Mouse (Mus musculus) midbrain, embryonic 12.5 days (tissue): ENCODE results near the gene Tspan12. TPM values are rescaled to one million over a fixed set of nuclear protein-coding genes. Genes with fewer than 3 reads are reported as not detected.
A peak's percentile ranks its signal among the peaks of the same experiment; 100 is the strongest.
"Not testable (repeated sequence)": the region's sequence is repeated elsewhere in the genome, so short reads cannot be mapped to it uniquely, and the experiment has no call there.

Experiments
- ATAC-seq: fragments of 200-750 bp; cut with Nextera tagmentation; 2 replicates; pipeline ENCODE4 v1.8.0; 2017; ENCODE audit warnings: low read depth, moderate TSS enrichment, moderate library complexity; ENCODE audit not compliant: low FRiP score
- H3K27ac ChIP-seq: fragments of 300-500 bp; sonication (generic); replicated peaks from 2 replicates; pipeline ENCODE4 v1.5.1; 2016; ENCODE audit warnings: mild to moderate bottlenecking
- H3K27me3 ChIP-seq: fragments of 300-500 bp; sonication (generic); 2 replicates; pipeline ENCODE4 v1.6.1; 2016; ENCODE audit warnings: mild to moderate bottlenecking
- H3K36me3 ChIP-seq: fragments of 300-500 bp; sonication (generic); 2 replicates; pipeline ENCODE4 v1.6.1; 2016
- H3K4me1 ChIP-seq: fragments of 300-500 bp; sonication (generic); 2 replicates; pipeline ENCODE4 v1.6.1; 2016
- H3K4me2 ChIP-seq: fragments of 300-500 bp; sonication (generic); replicated peaks from 2 replicates; pipeline ENCODE4 v1.6.1; 2016; ENCODE audit warnings: mild to moderate bottlenecking, moderate library complexity
- H3K4me3 ChIP-seq: fragments of 300-500 bp; sonication (generic); 2 replicates; pipeline ENCODE4 v1.5.1; 2016; ENCODE audit warnings: mild to moderate bottlenecking
- H3K9ac ChIP-seq: fragments of 300-500 bp; sonication (generic); replicated peaks from 2 replicates; pipeline ENCODE4 v1.6.1; 2016; ENCODE audit warnings: mild to moderate bottlenecking, moderate library complexity
- H3K9me3 ChIP-seq: fragments of 300-500 bp; sonication (generic); 2 replicates; pipeline ENCODE4 v1.6.1; 2016; ENCODE audit warnings: mild to moderate bottlenecking
- WGBS: fragments of 180-500 bp; shearing (Covaris S2); methylation state at CpG from one replicate; pipeline ENCODE4 v1.1.7; 2016; 5-methylcytosine and 5-hydroxymethylcytosine counted together
- polyA plus RNA-seq: library from polyadenylated mRNA; unstranded; fragments of >200 nt; fragmentation: Nextera tagmentation; extraction: Ambion mirVana; gene quantifications from 2 replicates; pipeline ENCODE4 v1.2.1, GENCODE M21; 2016

The Tspan12 gene
- polyA plus RNA-seq: 45.2 and 46.2 TPM in 2 replicates

DNA sequence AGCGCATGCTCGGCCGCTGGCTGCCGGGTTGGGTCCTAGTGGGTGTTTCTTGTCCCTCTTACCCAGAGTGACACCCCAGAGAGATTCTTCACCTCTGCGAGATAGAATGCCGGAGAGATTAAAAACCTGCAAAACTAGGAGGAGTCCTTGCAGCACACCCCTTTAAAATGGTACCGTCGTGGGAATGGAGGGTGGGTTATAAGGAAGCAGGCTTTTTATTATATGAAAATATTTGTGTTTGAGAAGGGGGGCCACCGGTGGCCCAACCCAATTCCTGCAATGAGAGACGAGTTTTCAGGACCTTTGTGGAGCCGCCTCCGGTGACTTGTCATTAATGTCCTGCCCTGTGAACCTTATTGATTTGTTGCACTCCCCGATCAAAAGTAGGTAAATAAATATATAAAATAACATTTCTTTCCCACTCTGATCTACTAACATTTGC, at the start of gene Tspan12:
Gene Tspan12, minus strand, starts transcription at position 172 of the 442 bp plus-strand sequence.
- H3K4me1 ChIP-seq: peaks cover 12% of the 10 kb centered on the region
- H3K9ac ChIP-seq: peak within 1 kb of the TSS; percentile 82
- H3K27me3 ChIP-seq: no peaks in the 10 kb centered on the region
- H3K9me3 ChIP-seq: no peaks in the 10 kb centered on the region
- peak within 1 kb of the TSS; percentile 69 for H3K4me2 ChIP-seq
- peak within 1 kb of the TSS; percentile 83 for H3K4me3 ChIP-seq
- WGBS: 2% methylated on average over 13 of the region's 13 CpGs
- no peak for ATAC-seq
- no peaks in the 10 kb centered on the region for H3K36me3 ChIP-seq
- H3K27ac ChIP-seq: peak within 1 kb of the TSS; percentile 88

DNA sequence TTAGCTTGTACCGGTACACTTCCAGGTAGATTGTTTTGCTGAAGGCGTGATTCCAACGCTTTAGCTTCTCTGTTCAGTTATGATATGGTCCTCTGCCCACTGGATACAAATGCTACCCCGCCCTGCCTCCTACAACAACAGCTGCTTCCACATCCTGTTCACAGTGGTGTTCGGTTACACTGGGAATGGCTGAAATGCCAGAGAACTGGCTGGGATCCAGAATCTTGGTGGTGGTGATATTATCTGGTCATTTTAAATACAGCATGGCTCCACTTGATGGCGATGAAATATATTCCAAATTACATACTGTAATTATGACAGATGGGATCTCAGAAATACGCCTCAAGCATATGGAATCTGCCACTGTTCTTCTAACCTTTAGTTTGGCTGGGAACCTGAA, 42.1 kb upstream of the Tspan12 start:
- no peak overlapping the region for H3K9ac ChIP-seq
- ATAC-seq: no peak
- H3K4me1 ChIP-seq: no peaks in the 10 kb centered on the region
- H3K27me3 ChIP-seq: no peaks in the 10 kb centered on the region
- 82% methylated on average over 7 of the region's 7 CpGs for WGBS
- H3K4me3 ChIP-seq: no peak overlapping the region
- H3K9me3 ChIP-seq: no peaks in the 10 kb centered on the region
- H3K4me2 ChIP-seq: no peak overlapping the region
- H3K36me3 ChIP-seq: no peaks in the 10 kb centered on the region
- no peak overlapping the region for H3K27ac ChIP-seq

GRCm38 (mm10) chr6:21889101-21889500, 36.8 kb upstream of the Tspan12 start:
- WGBS: 87% methylated on average over 2 of the region's 2 CpGs
- no peak for ATAC-seq

DNA sequence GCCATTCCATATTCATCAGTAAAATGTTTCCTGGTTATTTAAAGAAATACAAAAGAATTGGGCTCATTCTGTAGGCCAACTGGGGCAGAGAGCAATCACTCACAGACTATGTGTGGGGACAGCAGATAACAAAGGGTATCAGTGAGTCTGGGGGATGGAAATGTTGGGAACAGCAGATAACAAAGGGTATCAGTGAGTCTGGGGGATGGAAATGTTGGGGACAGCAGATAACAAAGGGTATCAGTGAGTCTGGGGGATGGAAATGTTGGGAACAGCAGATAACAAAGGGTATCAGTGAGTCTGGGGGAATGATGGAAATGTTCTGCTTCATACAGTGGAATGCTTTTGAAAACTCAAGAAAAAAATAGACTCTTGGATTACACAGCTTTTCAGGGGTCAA, 35.7 kb upstream of the Tspan12 start:
- not testable (repeated sequence) for H3K9me3 ChIP-seq, H3K27ac ChIP-seq, H3K4me1 ChIP-seq, H3K9ac ChIP-seq, H3K4me3 ChIP-seq, H3K27me3 ChIP-seq, H3K36me3 ChIP-seq, ATAC-seq, H3K4me2 ChIP-seq

More at GRCm38 (mm10) chr6:21889101-21889500, 36.8 kb upstream of the Tspan12 start:
- H3K9me3 ChIP-seq: no peaks in the 10 kb centered on the region
- H3K36me3 ChIP-seq: no peaks in the 10 kb centered on the region
- H3K4me3 ChIP-seq: no peak overlapping the region
- no peaks in the 10 kb centered on the region for H3K4me1 ChIP-seq
- no peak overlapping the region for H3K9ac ChIP-seq
- no peak overlapping the region for H3K27ac ChIP-seq
- H3K27me3 ChIP-seq: no peaks in the 10 kb centered on the region
- H3K4me2 ChIP-seq: no peak overlapping the region

GRCm38 (mm10) chr6:21879496-21879895, 27.2 kb upstream of the Tspan12 start:
- WGBS: 73% methylated on average over 6 of the region's 6 CpGs
- ATAC-seq: no peak

GRCm38 (mm10) chr6:21867310-21867709, 15.0 kb upstream of the Tspan12 start:
- Histone ChIP-seq H3K4me1 (no peaks in the 10 kb centered on the region), H3K9ac (no peak overlapping the region), H3K27me3 (no peaks in the 10 kb centered on the region), H3K9me3 (no peaks in the 10 kb centered on the region), H3K4me3 (no peak overlapping the region), H3K36me3 (no peaks in the 10 kb centered on the region), H3K27ac (no peak overlapping the region), H3K4me2 (no peak overlapping the region)
- WGBS: 64% methylated on average over 1 of the region's 1 CpGs
- ATAC-seq: no peak

More at GRCm38 (mm10) chr6:21879496-21879895, 27.2 kb upstream of the Tspan12 start:
- Histone ChIP-seq H3K9ac (no peak overlapping the region), H3K9me3 (no peaks in the 10 kb centered on the region), H3K27ac (no peak overlapping the region), H3K27me3 (no peaks in the 10 kb centered on the region), H3K4me3 (no peak overlapping the region), H3K4me1 (no peaks in the 10 kb centered on the region), H3K4me2 (no peak overlapping the region), H3K36me3 (no peaks in the 10 kb centered on the region)

DNA sequence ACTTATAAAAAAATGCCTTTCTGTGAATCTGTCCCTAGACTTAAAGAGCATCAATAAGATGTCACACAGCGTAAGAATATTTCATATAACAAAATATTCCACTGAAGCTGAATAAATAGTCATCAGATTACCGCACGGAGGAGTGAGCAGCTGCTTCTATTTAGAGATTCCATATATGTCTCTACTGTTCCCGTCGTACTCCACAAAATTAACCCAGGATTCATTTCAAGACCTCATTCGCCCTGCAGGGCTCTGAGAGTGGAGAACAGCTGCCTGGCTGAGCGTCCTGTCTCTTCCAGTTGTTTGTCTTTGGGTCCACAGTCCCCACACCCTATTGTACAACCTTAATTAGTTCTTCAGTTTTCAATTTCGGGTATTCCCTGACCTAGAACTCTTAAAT, 11.9 kb upstream of the Tspan12 start:
- 66% methylated on average over 8 of the region's 8 CpGs for WGBS
- Histone ChIP-seq H3K27ac (no peak overlapping the region), H3K36me3 (no peaks in the 10 kb centered on the region), H3K9ac (no peak overlapping the region), H3K27me3 (no peaks in the 10 kb centered on the region; the same call in 1 of the 2 replicates), H3K4me3 (no peak overlapping the region), H3K9me3 (no peaks in the 10 kb centered on the region), H3K4me2 (no peak overlapping the region), H3K4me1 (no peaks in the 10 kb centered on the region)
- ATAC-seq: no peak

GRCm38 (mm10) chr6:21863561-21863960, 11.2 kb upstream of the Tspan12 start:
- no peak for ATAC-seq
- no peaks in the 10 kb centered on the region; the same call in 1 of the 2 replicates for H3K27me3 ChIP-seq
- no peaks in the 10 kb centered on the region for H3K4me1 ChIP-seq
- no peak overlapping the region for H3K4me2 ChIP-seq
- no peak overlapping the region for H3K27ac ChIP-seq
- H3K9me3 ChIP-seq: no peaks in the 10 kb centered on the region
- 12% methylated on average over 1 of the region's 1 CpGs for WGBS
- no peaks in the 10 kb centered on the region for H3K36me3 ChIP-seq
- H3K4me3 ChIP-seq: no peak overlapping the region
- H3K9ac ChIP-seq: no peak overlapping the region

DNA sequence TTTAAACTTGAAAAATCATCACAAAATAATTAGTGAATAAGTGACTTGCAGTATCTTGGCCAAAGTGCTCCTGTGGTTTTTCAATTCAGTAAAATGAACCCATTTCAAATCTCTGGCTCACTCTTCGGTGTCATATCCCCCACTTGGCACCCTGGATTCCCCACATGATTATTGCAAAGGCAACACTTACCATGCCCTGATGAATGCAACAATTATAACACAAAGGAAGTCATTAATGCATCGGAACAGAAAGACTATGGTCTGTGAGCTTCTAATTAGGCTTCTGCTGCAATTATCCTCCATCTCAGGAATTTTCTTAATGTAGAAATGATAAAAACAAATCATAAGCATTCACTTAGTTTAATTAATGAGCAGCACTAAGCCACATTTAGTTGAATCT, 9.0 kb upstream of the Tspan12 start:
- no peak for ATAC-seq
- WGBS: 77% methylated on average over 2 of the region's 2 CpGs
- H3K27me3 ChIP-seq: no peaks in the 10 kb centered on the region; the same call in 1 of the 2 replicates

GRCm38 (mm10) chr6:21857843-21858242, 5.5 kb upstream of the Tspan12 start:
- H3K36me3 ChIP-seq: no peaks in the 10 kb centered on the region
- 22% methylated on average over 7 of the region's 7 CpGs for WGBS
- H3K9ac ChIP-seq: no peak overlapping the region
- H3K9me3 ChIP-seq: no peaks in the 10 kb centered on the region
- peaks cover 6% of the 10 kb centered on the region for H3K4me1 ChIP-seq
- H3K4me2 ChIP-seq: peak overlapping the region; percentile 22; the same call in 1 of the 2 replicates
- H3K27me3 ChIP-seq: no peaks in the 10 kb centered on the region; the same call in 1 of the 2 replicates
- H3K4me3 ChIP-seq: no peak overlapping the region
- ATAC-seq: peak; percentile 84
- H3K27ac ChIP-seq: no peak overlapping the region

More for the DNA sequence above, 9.0 kb upstream of the Tspan12 start:
- Histone ChIP-seq H3K4me1 (peaks cover 6% of the 10 kb centered on the region), H3K4me3 (no peak overlapping the region), H3K9ac (no peak overlapping the region), H3K27ac (no peak overlapping the region), H3K9me3 (no peaks in the 10 kb centered on the region), H3K4me2 (no peak overlapping the region), H3K36me3 (no peaks in the 10 kb centered on the region)

DNA sequence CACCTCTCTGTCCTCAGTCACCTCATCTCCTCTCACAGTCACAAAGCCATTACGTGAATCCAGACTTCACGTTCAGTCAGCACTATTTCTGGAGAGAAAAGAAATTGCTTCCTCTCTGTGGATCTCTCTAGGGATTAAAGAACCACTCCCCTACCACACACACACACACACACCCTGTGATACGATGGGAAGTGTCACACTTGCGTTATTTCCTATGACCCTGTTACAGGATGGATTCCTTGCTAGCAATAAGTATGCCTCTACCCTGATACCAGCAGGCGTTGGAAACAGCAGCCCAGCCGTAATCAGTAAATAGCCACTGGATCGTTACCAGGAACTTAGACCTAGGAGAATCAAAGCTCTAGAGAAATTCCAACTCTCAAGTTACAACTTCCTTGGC, 3.6 kb upstream of the Tspan12 start:
- no peak overlapping the region for H3K4me2 ChIP-seq
- H3K9me3 ChIP-seq: no peaks in the 10 kb centered on the region
- peaks cover 15% of the 10 kb centered on the region for H3K4me1 ChIP-seq
- no peak overlapping the region for H3K4me3 ChIP-seq
- H3K36me3 ChIP-seq: no peaks in the 10 kb centered on the region
- ATAC-seq: no peak
- no peak overlapping the region for H3K9ac ChIP-seq
- H3K27me3 ChIP-seq: no peaks in the 10 kb centered on the region; the same call in 1 of the 2 replicates
- 61% methylated on average over 7 of the region's 7 CpGs for WGBS
- no peak overlapping the region for H3K27ac ChIP-seq

- no peaks in the 10 kb centered on the region for H3K36me3 ChIP-seq
- no peak overlapping the region for H3K27ac ChIP-seq
- H3K4me1 ChIP-seq: peaks cover 17% of the 10 kb centered on the region
- WGBS: 62% methylated on average over 6 of the region's 6 CpGs
- no peak for ATAC-seq
- no peak overlapping the region for H3K4me3 ChIP-seq
- H3K4me2 ChIP-seq: no peak overlapping the region
- no peak overlapping the region for H3K9ac ChIP-seq
- H3K9me3 ChIP-seq: no peaks in the 10 kb centered on the region
- H3K27me3 ChIP-seq: no peaks in the 10 kb centered on the region
These were observed 1.0 kb upstream of the Tspan12 start for GRCm38 (mm10) chr6:21853342-21853741.
